Mouse (Mus musculus): ENCODE results near the gene Gmds.

- TF ChIP-seq CTCF (IDR thresholded peaks at IDR 0.05; ENCODE audit: borderline replicate concordance, control insufficient read depth, extremely low read depth, insufficient read depth, low read length, poor library complexity) (no peak), POLR2A (IDR thresholded peaks at IDR 0.05; ENCODE audit: control insufficient read depth, extremely low read depth, insufficient read depth, low read length, poor library complexity) (no peak)
Observed at GRCm38 (mm10) chr13:32207172-32207908, 131.2 kb downstream of the Gmds start.

Measured in thymus, adult 2 months (tissue).